Mouse (Mus musculus): ENCODE data around the gene Taf1d. TPM values are rescaled to one million over a fixed set of nuclear protein-coding genes. Genes with fewer than 3 reads are reported as not detected.

Taf1d gene
- polyA plus RNA-seq, 1 experiment, result 47.0 TPM

DNA sequence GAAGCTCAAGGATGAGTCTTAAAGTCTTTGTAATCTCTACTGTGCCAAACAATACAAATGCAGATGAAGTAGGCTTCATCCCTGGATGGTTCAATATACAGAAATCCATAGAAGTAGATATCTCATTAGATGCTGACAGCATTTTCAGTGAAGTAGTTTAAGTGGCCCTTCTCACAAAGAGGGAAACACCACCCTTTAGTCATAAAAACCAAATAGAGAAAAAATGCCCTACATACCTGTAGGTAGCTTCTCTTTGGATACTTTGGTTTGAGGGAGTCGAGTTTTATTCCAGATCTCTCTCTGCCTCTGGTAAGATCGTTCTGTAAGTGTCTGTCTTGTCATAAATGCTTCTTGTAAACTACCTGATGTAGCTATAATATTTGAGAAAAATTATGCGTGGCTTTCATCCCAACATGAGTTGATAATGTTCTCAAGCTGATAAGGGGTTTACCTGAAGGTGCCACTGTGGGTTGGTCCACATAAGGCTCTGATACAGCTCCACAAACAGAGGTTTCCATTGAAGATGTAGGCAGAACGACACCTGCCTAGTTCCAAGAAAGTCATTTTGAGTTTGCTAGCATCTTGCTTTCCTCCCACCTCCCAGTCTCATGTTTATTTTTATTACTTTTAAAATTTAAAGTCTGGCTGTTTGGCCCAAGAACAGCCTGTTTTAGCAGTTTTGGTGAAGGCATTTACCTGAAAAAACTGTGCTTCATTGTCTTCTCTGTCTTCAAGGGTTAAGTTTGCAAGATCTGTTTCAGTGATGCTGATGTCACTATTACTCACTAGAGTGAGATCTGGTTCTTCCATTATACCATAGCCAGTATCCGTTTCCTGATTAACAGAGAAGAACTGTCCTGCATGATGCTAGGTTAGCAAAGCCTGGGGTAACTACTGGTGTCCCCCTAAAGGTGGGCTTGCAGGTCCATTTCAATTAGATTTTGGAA lies 11.5 kb downstream of the Taf1d start:
- peaks cover 19% of the 10 kb centered on the region for H3K79me2 ChIP-seq (ENCODE audit: control insufficient read depth, insufficient read depth)
- H3ac ChIP-seq (ENCODE audit: control insufficient read depth, insufficient read length, low read depth), result no peak overlapping the region
- no peak for TF ChIP-seq USF1 (IDR thresholded peaks at IDR 0.05; ENCODE audit: low read depth)
- no peaks in the 10 kb centered on the region for H3K27me3 ChIP-seq (ENCODE audit: control insufficient read depth, insufficient read depth, insufficient read length)
- peaks cover 65% of the 10 kb centered on the region for H3K36me3 ChIP-seq (ENCODE audit: control insufficient read depth, insufficient read depth)
- H3K4me3 ChIP-seq (ENCODE audit: insufficient read depth, poor library complexity, severe bottlenecking), result no peak overlapping the region
- H3K79me3 ChIP-seq (ENCODE audit: low read depth), result peaks cover 3% of the 10 kb centered on the region

DNA sequence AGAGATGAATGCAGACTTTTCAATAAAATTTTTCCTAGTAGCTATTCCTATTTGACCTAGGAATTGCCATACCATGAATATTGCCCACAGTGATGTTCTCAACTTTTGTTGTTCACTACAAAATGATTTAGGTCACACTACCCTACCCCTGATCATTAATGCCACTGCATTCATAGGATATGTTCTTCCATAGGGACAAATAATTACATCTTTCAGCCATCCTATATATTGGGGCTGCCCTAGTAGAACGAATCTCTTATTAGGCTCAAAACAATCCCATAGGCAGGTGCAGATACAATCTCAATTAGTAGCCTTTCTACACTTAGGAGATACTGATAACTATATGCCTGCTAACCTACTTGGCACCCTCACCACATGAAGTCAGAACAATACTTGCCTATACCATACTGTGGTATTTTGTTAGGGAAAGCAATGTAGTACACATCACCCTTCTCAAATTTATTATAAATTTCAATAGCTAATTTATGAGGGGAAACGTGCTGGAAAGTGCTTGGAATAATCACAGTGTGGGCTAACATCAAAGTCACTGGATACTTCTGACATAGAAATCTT lies 12.2 kb downstream of the Taf1d start:
- no peak overlapping the region for H3ac ChIP-seq (ENCODE audit: control insufficient read depth, insufficient read length, low read depth)
- H3K4me3 ChIP-seq (ENCODE audit: insufficient read depth, poor library complexity, severe bottlenecking), result no peak overlapping the region
- H3K27me3 ChIP-seq (ENCODE audit: control insufficient read depth, insufficient read depth, insufficient read length), result no peaks in the 10 kb centered on the region
- no peak for TF ChIP-seq MYOD1 (IDR thresholded peaks at IDR 0.05; ENCODE audit: control insufficient read depth, insufficient read length, low read depth)
- TF ChIP-seq CEBPB (IDR thresholded peaks at IDR 0.05; ENCODE audit: low read depth), result no peak
- TF ChIP-seq FOSL1 (IDR thresholded peaks at IDR 0.05; ENCODE audit: insufficient read depth, low read length, poor library complexity, severe bottlenecking), result no peak
- no peak for TF ChIP-seq MYOG (IDR thresholded peaks at IDR 0.05; ENCODE audit: control insufficient read depth, extremely low read depth, insufficient read length)
- no peak for TF ChIP-seq MAX (IDR thresholded peaks at IDR 0.05)
- TF ChIP-seq USF1 (IDR thresholded peaks at IDR 0.05; ENCODE audit: low read depth), result no peak
- no peak for TF ChIP-seq CTCF (IDR thresholded peaks at IDR 0.05; ENCODE audit: control insufficient read depth, insufficient read depth, insufficient read length)
- H3K79me3 ChIP-seq (ENCODE audit: low read depth), result no peaks in the 10 kb centered on the region
- peaks cover 11% of the 10 kb centered on the region for H3K79me2 ChIP-seq (ENCODE audit: control insufficient read depth, insufficient read depth)
- peaks cover 64% of the 10 kb centered on the region for H3K36me3 ChIP-seq (ENCODE audit: control insufficient read depth, insufficient read depth)

DNA sequence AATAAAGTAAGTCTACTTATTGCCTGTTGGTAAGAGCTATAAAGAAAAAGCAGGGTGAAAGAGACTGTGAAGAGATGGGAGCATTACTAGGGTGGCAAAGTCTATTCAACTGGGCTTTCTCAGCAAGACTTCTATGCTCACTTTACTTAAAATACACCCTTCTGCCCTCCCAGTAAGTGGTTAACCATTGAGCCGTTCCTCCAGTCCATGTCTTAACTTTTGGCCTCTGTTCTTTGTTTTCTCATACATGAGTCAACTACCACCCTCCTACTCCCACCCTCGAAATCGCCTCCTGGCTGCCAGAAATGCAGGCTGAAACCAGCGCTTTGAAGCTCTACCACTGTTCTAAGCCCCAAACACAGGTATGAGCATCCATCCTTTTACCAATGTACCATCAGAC lies 31.8 kb downstream of the Taf1d start:
- Histone ChIP-seq H3ac (ENCODE audit: control insufficient read depth, insufficient read length, low read depth) (no peak overlapping the region), H3K79me2 (ENCODE audit: control insufficient read depth, insufficient read depth) (no peaks in the 10 kb centered on the region), H3K4me3 (ENCODE audit: insufficient read depth, poor library complexity, severe bottlenecking) (no peak overlapping the region), H3K79me3 (ENCODE audit: low read depth) (no peaks in the 10 kb centered on the region), H3K36me3 (ENCODE audit: control insufficient read depth, insufficient read depth) (peaks cover 81% of the 10 kb centered on the region), H3K27me3 (ENCODE audit: control insufficient read depth, insufficient read depth, insufficient read length) (no peaks in the 10 kb centered on the region)
- TF ChIP-seq CEBPB (IDR thresholded peaks at IDR 0.05; ENCODE audit: low read depth) (no peak), USF1 (IDR thresholded peaks at IDR 0.05; ENCODE audit: low read depth) (no peak), MYOG (IDR thresholded peaks at IDR 0.05; ENCODE audit: control insufficient read depth, extremely low read depth, insufficient read length) (no peak), CTCF (IDR thresholded peaks at IDR 0.05; ENCODE audit: control insufficient read depth, insufficient read depth, insufficient read length) (no peak), FOSL1 (IDR thresholded peaks at IDR 0.05; ENCODE audit: insufficient read depth, low read length, poor library complexity, severe bottlenecking) (no peak), MYOD1 (IDR thresholded peaks at IDR 0.05; ENCODE audit: control insufficient read depth, insufficient read length, low read depth) (no peak), MAX (IDR thresholded peaks at IDR 0.05) (no peak)

DNA sequence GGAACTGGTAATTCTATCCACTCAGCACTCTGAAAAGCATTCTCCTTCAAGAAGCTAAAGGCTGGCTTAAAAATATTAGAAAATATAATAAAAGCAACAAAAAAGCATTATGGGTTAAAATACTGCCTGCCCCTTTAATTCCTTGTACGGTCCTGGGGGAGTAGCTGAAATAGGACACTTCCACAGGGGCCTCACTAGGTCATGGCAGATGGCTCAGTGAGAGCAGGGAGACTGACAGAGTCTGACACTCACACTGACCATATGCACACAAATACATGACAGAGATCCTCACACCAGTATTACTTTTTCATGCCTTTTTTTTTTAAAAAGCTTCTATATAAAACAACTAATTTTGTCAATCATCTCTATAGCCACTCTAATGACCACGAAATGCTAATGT lies 43.9 kb downstream of the Taf1d start:
- Histone ChIP-seq H3ac (ENCODE audit: control insufficient read depth, insufficient read length, low read depth) (no peak overlapping the region), H3K27me3 (ENCODE audit: control insufficient read depth, insufficient read depth, insufficient read length) (no peaks in the 10 kb centered on the region), H3K79me3 (ENCODE audit: low read depth) (peaks cover 2% of the 10 kb centered on the region), H3K36me3 (ENCODE audit: control insufficient read depth, insufficient read depth) (peaks cover 72% of the 10 kb centered on the region), H3K79me2 (ENCODE audit: control insufficient read depth, insufficient read depth) (peaks cover 9% of the 10 kb centered on the region), H3K4me3 (ENCODE audit: insufficient read depth, poor library complexity, severe bottlenecking) (no peak overlapping the region)
- TF ChIP-seq MAX (IDR thresholded peaks at IDR 0.05) (no peak), MYOD1 (IDR thresholded peaks at IDR 0.05; ENCODE audit: control insufficient read depth, insufficient read length, low read depth) (no peak), FOSL1 (IDR thresholded peaks at IDR 0.05; ENCODE audit: insufficient read depth, low read length, poor library complexity, severe bottlenecking) (no peak), USF1 (IDR thresholded peaks at IDR 0.05; ENCODE audit: low read depth) (no peak), CEBPB (IDR thresholded peaks at IDR 0.05; ENCODE audit: low read depth) (no peak)

DNA sequence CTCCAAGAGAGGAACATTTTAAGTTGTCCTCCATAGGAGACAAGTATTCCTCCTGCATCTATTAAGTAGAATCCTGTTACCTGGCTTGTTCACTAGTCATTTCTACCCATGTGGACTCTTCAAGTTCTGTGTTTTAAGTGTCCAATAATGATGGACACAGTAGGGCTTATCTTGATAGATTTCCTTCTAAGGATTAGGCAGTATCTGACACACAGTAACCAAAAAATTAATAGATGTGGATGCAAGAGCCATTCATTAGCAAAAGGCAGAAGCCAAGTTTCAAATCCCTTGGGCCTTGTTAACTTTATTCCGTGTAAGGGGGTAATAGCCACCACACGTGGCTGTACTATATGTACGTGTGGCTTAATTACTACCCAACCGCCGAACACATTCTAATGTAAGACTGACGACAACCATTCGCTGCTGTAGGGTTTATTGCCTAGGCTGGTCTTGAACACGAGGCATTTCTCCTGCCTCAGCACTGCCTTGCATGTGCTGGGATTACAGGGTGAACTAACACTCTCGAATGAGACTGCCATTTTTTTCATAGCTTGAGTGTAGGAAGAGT lies 51.0 kb downstream of the Taf1d start:
- H3K79me3 ChIP-seq (ENCODE audit: low read depth), result peaks cover 20% of the 10 kb centered on the region
- peak overlapping the region; percentile 57 for H3ac ChIP-seq (ENCODE audit: control insufficient read depth, insufficient read length, low read depth)

More for the DNA sequence above, 51.0 kb downstream of the Taf1d start:
- TF ChIP-seq USF1 (IDR thresholded peaks at IDR 0.05; ENCODE audit: low read depth) (no peak), MAX (IDR thresholded peaks at IDR 0.05) (no peak), CEBPB (IDR thresholded peaks at IDR 0.05; ENCODE audit: low read depth) (no peak), MYOD1 (IDR thresholded peaks at IDR 0.05; ENCODE audit: control insufficient read depth, insufficient read length, low read depth) (no peak), CTCF (IDR thresholded peaks at IDR 0.05; ENCODE audit: control insufficient read depth, insufficient read depth, insufficient read length) (no peak), FOSL1 (IDR thresholded peaks at IDR 0.05; ENCODE audit: insufficient read depth, low read length, poor library complexity, severe bottlenecking) (no peak), MYOG (IDR thresholded peaks at IDR 0.05; ENCODE audit: control insufficient read depth, extremely low read depth, insufficient read length) (no peak)
- H3K36me3 ChIP-seq (ENCODE audit: control insufficient read depth, insufficient read depth), result peaks cover 14% of the 10 kb centered on the region
- peaks cover 34% of the 10 kb centered on the region for H3K79me2 ChIP-seq (ENCODE audit: control insufficient read depth, insufficient read depth)
- H3K27me3 ChIP-seq (ENCODE audit: control insufficient read depth, insufficient read depth, insufficient read length), result no peaks in the 10 kb centered on the region
- peak overlapping the region; percentile 66 for H3K4me3 ChIP-seq (ENCODE audit: insufficient read depth, poor library complexity, severe bottlenecking)
